Mouse (Mus musculus) right cerebral cortex, postnatal 25 days (tissue): Measurements from ENCODE around the gene Chst4.
A peak's percentile ranks its signal among the peaks of the same experiment; 100 is the strongest.

ENCODE experiments used
- DNase-seq: peaks from one replicate; pipeline ENCODE4 v3.0.0; 2022

Gene Chst4

GRCm38 (mm10) chr8:110006312-110007023, 33.1 kb downstream of the Chst4 start:
- DNase-seq, result peak; percentile 48

- no peak for DNase-seq
Measured at GRCm38 (mm10) chr8:110004300-110004699, 35.2 kb downstream of the Chst4 start.

GRCm38 (mm10) chr8:110002953-110003352, 36.6 kb downstream of the Chst4 start:
- DNase-seq, result no peak

GRCm38 (mm10) chr8:109999974-110000373, 39.6 kb downstream of the Chst4 start:
- no peak for DNase-seq

GRCm38 (mm10) chr8:109998066-109998465, 41.5 kb downstream of the Chst4 start:
- DNase-seq, result no peak

GRCm38 (mm10) chr8:109997381-109997780, 42.2 kb downstream of the Chst4 start:
- no peak for DNase-seq

GRCm38 (mm10) chr8:109992951-109993350, 46.6 kb downstream of the Chst4 start:
- no peak for DNase-seq

GRCm38 (mm10) chr8:109992166-109992565, 47.4 kb downstream of the Chst4 start:
- no peak for DNase-seq

GRCm38 (mm10) chr8:109990224-109990623, 49.3 kb downstream of the Chst4 start, which contains the start of gene Tat:
TSS of gene Tat (plus strand) at chr8:109990437.
- no peak for DNase-seq

GRCm38 (mm10) chr8:109989151-109989550, 50.4 kb downstream of the Chst4 start:
- no peak for DNase-seq

GRCm38 (mm10) chr8:109987776-109988175, 51.8 kb downstream of the Chst4 start:
- DNase-seq, result no peak

GRCm38 (mm10) chr8:109986384-109986783, 53.2 kb downstream of the Chst4 start:
- no peak for DNase-seq

GRCm38 (mm10) chr8:109983944-109984343, 55.6 kb downstream of the Chst4 start:
- DNase-seq, result no peak

GRCm38 (mm10) chr8:109982386-109983105, 57.0 kb downstream of the Chst4 start:
- DNase-seq, result no peak

- no peak for DNase-seq
Measured at GRCm38 (mm10) chr8:109979339-109979738, 60.2 kb downstream of the Chst4 start.
